Mouse (Mus musculus): ENCODE results near the gene Uvrag. TPM values are rescaled to one million over a fixed set of nuclear protein-coding genes. Genes with fewer than 3 reads are reported as not detected.

Gene Uvrag
- total and polyA plus RNA-seq, 3 experiments: 15.0 to 19.5 TPM; not detected in 1

DNA sequence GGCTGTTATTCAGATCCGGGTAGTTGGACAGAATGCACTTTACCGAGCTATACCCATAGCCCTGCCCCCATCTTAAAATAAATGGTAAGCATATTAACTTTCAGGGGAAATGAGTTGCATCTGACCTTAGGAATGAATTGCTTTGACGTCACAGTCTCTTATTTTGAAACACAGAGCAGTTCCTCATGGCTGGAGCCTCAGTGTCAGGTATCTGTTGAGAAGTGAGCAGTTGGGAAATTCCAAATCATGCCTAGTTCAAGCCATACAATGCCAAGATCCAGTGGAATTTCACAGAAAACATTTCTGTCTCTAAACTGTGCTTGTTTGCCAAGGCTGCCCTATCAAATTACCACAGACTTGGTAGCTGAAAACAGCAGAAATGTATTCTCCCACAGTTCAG, 2.3 kb upstream of the Uvrag start:
- H3K4me1 ChIP-seq (ENCODE audit: control insufficient read depth in 1 of 2, insufficient read depth in 2 of 2, low read length in 2 of 2): peaks cover 0 to 2% of the 10 kb centered on the region in 2 experiments; a peak in 1 of 4 replicates
- no peaks in the 10 kb centered on the region for H3K27me3 ChIP-seq (ENCODE audit: control insufficient read depth in 1 of 2, insufficient read depth in 2 of 2, low read length in 2 of 2)
- no peak overlapping the region for H3K27ac ChIP-seq (ENCODE audit: control insufficient read depth, low read depth, low read length)
- H3K9ac ChIP-seq (ENCODE audit: control insufficient read depth, low read depth, low read length, poor library complexity, severe bottlenecking): no peak overlapping the region
- DNase-seq (ENCODE audit: low read depth, low spot score): no peak
- peaks cover 21% of the 10 kb centered on the region for H3K79me2 ChIP-seq (ENCODE audit: control insufficient read depth, insufficient read depth, low read length, poor library complexity)
- no peak overlapping the region for H3K4me3 ChIP-seq (ENCODE audit: control insufficient read depth in 1 of 2, insufficient read depth in 1 of 2, low read depth in 2 of 2, low read length in 2 of 2)
- no peak for TF ChIP-seq MAFK (IDR thresholded peaks at IDR 0.05; ENCODE audit: borderline replicate concordance, low read depth, low read length)
- TF ChIP-seq NELFE (IDR thresholded peaks at IDR 0.05; ENCODE audit: low read depth, low read length): no peak
- no peak for TF ChIP-seq GABPA (IDR thresholded peaks at IDR 0.05; ENCODE audit: low read depth, low read length)
- peaks cover 0 to 3% of the 10 kb centered on the region in 2 experiments; a peak in 1 of 4 replicates for H3K36me3 ChIP-seq (ENCODE audit: control insufficient read depth in 1 of 2, insufficient read depth in 2 of 2, low read length in 2 of 2)
- no peaks in the 10 kb centered on the region for H3K9me3 ChIP-seq (replicated peaks; ENCODE audit: insufficient read depth, low read length)

DNA sequence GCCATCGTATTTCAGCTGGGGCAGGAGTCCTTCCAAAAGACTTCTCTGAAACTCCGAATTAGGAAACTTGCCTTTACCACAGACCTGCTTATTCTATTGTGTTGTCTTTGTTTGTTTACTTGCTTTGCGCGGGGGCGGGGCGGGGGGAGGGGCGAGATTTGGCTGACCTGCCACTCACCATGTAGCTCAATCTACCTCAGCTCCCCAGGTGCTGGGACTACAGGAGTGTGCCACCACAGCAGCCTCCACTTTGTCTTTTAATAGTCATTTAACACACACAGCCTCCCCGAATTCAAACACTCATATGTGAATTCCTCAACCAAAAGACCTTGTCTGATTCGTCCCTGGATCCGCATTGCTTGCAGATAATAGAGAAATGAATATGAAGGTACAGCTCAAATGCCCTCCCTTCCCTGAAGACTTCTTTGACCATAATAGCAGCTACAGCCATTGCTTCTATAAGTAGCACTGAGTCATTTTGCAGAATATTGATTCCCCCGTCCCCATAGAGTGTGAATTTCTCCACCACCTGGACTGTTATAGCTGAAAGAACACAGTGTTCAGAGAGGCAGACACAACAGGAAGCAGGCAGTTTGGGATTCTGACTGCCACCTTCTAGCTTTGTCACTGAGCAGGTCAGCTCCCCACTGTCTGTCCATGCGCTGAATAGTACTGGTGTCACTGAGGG, 1.1 kb upstream of the Uvrag start:
- TF ChIP-seq TBP (IDR thresholded peaks at IDR 0.05; ENCODE audit: low read depth, low read length) (no peak), POLR2AphosphoS5 (IDR thresholded peaks at IDR 0.05; ENCODE audit: borderline replicate concordance, low read depth, low read length) (no peak), TAL1 (IDR thresholded peaks at IDR 0.05; ENCODE audit: low read length) (no peak), BHLHE40 (IDR thresholded peaks at IDR 0.05; ENCODE audit: borderline replicate concordance, low read depth, low read length) (no peak), MAZ (IDR thresholded peaks at IDR 0.05; ENCODE audit: low read depth, low read length) (no peak), MEF2A (IDR thresholded peaks at IDR 0.05; ENCODE audit: extremely low read depth, insufficient replicate concordance, low read depth, low read length, poor library complexity, severe bottlenecking) (no peak), SIN3A (IDR thresholded peaks at IDR 0.05; ENCODE audit: low read length) (no peak), ZKSCAN1 (IDR thresholded peaks at IDR 0.05; ENCODE audit: low read depth, low read length) (no peak), TCF12 (IDR thresholded peaks at IDR 0.05; ENCODE audit: low read depth, low read length) (no peak), USF1 (IDR thresholded peaks at IDR 0.05; ENCODE audit: low read depth, low read length) (no peak), CTCF (IDR thresholded peaks at IDR 0.05 in 2 of 3, conservative IDR thresholded peaks at IDR 0.05 in 1 of 3; ENCODE audit: control insufficient read depth in 1 of 3, insufficient read depth in 1 of 3, low read depth in 2 of 3, low read length in 3 of 3, poor library complexity in 1 of 3, severe bottlenecking in 1 of 3) (no peak), EP300 (IDR thresholded peaks at IDR 0.05; ENCODE audit: low read depth in 1 of 2, low read length in 2 of 2) (no peak), MYB (IDR thresholded peaks at IDR 0.05; ENCODE audit: low read depth, low read length) (no peak), MYC (IDR thresholded peaks at IDR 0.05; ENCODE audit: low read depth, low read length) (no peak), POLR2A (IDR thresholded peaks at IDR 0.05; ENCODE audit: control insufficient read depth in 1 of 2, insufficient read depth in 1 of 2, low read depth in 1 of 2, low read length in 2 of 2, poor library complexity in 1 of 2) (no peak), GABPA (IDR thresholded peaks at IDR 0.05; ENCODE audit: low read depth, low read length) (no peak), MXI1 (IDR thresholded peaks at IDR 0.05; ENCODE audit: low read depth, low read length) (no peak), MAFK (IDR thresholded peaks at IDR 0.05; ENCODE audit: borderline replicate concordance, low read depth, low read length) (no peak)
- Histone ChIP-seq H3K9me3 (replicated peaks; ENCODE audit: insufficient read depth, low read length) (no peaks in the 10 kb centered on the region), H3K4me3 (ENCODE audit: control insufficient read depth in 1 of 2, insufficient read depth in 1 of 2, low read depth in 2 of 2, low read length in 2 of 2) (peak overlapping the region; percentile 36 to 63), H3K79me2 (ENCODE audit: control insufficient read depth, insufficient read depth, low read length, poor library complexity) (peaks cover 25% of the 10 kb centered on the region), H3K27ac (ENCODE audit: control insufficient read depth, low read depth, low read length) (no peak overlapping the region), H3K36me3 (ENCODE audit: control insufficient read depth in 1 of 2, insufficient read depth in 2 of 2, low read length in 2 of 2) (peaks cover 0 to 3% of the 10 kb centered on the region in 2 experiments; a peak in 1 of 4 replicates), H3K4me1 (ENCODE audit: control insufficient read depth in 1 of 2, insufficient read depth in 2 of 2, low read length in 2 of 2) (peaks cover 0 to 2% of the 10 kb centered on the region in 2 experiments; a peak in 1 of 4 replicates), H3K27me3 (ENCODE audit: control insufficient read depth in 1 of 2, insufficient read depth in 2 of 2, low read length in 2 of 2) (no peaks in the 10 kb centered on the region), H3K9ac (ENCODE audit: control insufficient read depth, low read depth, low read length, poor library complexity, severe bottlenecking) (peak overlapping the region; percentile 16; the same call in 1 of the 2 replicates)
- DNase-seq (ENCODE audit: low read depth, low spot score): no peak
